Mouse (Mus musculus) T-cell, adult 2 months (primary cell): ENCODE measurements at regions not wholly inside any gene's neighbourhood (a gene's known extent, or its start where the extent isn't known, plus 50 kb on each side); places are given as distances from the start of the nearest gene placed in this dataset.

Experiments
- DNase-seq: peaks from one replicate; pipeline ENCODE4 v3.0.0; 2022; ENCODE audit warnings: low spot score

DNA sequence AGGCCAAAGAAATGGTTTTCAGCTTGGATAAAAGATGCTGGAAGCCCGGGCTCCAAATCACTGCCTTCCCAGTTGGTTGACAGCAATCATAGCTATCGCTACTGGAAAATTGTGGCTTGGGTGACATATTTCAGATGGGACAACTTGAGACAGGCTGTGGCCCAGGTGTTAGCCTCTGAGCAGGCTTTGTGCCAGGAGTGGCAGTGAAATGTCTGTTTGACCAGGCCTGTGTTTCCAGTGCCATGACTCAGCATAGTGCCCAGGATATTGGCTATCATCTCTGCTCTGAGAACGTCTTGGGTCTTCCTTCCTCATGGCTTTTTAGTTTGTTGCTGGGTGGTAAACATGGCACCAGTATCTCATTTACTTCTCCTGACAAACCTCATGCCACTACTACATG is 266.9 kb downstream of the Emp1 start:
- no peak for DNase-seq

DNA sequence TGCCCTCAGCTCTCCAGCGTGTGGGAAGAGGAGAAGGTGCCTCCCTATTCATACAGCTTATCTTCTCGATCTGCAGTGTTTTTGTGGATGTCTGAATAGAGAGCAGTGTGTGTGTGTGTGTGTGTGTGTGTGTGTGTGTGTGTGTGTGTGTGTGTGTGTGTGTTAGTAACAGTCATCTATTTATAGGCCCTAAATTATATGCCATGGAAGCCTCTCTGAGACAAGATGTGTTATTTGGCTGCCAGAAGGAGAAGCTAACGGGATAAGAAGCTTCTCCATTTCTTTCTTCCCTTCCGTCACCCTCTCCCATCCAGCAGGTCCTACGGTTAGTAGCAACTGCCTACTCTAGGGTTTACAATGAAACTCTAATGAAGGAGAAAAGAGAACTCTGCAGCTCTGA is 270.3 kb downstream of the Emp1 start:
- no peak for DNase-seq

DNA sequence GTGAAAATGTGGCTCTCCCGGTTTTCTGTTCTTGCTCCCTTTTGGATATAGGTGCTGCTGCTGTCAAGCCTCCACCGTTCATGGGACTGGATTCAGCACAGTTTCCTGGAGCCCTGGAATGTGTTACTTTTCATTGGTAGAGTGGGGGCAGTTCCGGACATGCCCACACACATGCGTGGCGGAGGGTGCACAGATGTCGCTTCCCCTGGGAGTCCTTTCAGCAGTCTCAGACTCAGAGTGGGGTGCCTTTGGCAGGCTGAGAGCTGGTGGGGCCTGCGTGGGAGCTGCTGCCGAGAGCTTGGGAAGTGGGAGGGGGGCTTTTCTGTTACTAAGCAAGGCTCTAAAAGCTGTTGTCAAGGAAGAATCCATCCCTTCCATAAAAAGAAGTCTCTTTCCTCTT is 274.3 kb downstream of the Emp1 start:
- DNase-seq, result no peak

GRCm38 (mm10) chr6:135642711-135643110 is 280.4 kb downstream of the Emp1 start:
- DNase-seq, result no peak

GRCm38 (mm10) chr6:135646177-135646576 is 283.8 kb downstream of the Emp1 start:
- no peak for DNase-seq

GRCm38 (mm10) chr6:135653002-135653401 is 290.7 kb downstream of the Emp1 start:
- DNase-seq, result no peak

DNA sequence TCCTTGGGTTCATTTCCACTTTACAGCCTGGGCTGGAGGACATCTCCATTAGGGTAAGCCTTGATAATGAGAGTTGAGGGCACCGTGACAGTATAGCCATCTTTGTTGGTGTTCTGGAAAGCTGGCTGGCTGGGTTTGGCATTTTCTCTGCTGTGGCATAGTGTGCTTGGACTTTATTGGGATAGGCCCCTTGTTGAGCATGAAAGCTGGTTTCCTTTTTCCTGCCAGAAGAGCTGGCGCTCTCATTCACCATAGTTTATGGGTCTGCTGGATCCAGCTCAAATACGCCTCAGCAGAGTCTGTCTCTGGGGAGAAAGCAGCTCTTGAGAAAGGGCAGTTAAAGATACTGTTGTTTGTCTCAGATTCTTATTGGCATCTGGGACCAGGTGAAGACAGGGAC is 300.0 kb downstream of the Emp1 start:
- DNase-seq, result no peak

GRCm38 (mm10) chr6:135662801-135663537 is 300.6 kb downstream of the Emp1 start:
- DNase-seq, result no peak
